Mouse (Mus musculus) forebrain, embryonic 13.5 days (tissue): ENCODE measurements at regions not wholly inside any gene's neighbourhood (a gene's known extent, or its start where the extent isn't known, plus 50 kb on each side); places are given as distances from the start of the nearest gene placed in this dataset.
A peak's percentile ranks its signal among the peaks of the same experiment; 100 is the strongest.

ENCODE experiments used
- ATAC-seq: fragments of 200-750 bp; cut with Nextera tagmentation; 2 replicates; pipeline ENCODE4 v1.8.0; 2017
- H3K27ac ChIP-seq: fragments of 300-500 bp; sonication (generic); 2 replicates; pipeline ENCODE4 v1.5.1; 2015; ENCODE audit warnings: inconsistent platforms, mild to moderate bottlenecking, moderate library complexity
- H3K27me3 ChIP-seq: fragments of 300-500 bp; sonication (generic); 2 replicates; pipeline ENCODE4 v1.6.1; 2015; ENCODE audit warnings: mild to moderate bottlenecking, inconsistent platforms
- H3K36me3 ChIP-seq: fragments of 300-500 bp; sonication (generic); 2 replicates; pipeline ENCODE4 v1.6.1; 2015; ENCODE audit warnings: mild to moderate bottlenecking, inconsistent platforms; ENCODE audit not compliant: poor library complexity, severe bottlenecking
- H3K4me1 ChIP-seq: fragments of 300-500 bp; sonication (generic); 2 replicates; pipeline ENCODE4 v1.6.1; 2015; ENCODE audit warnings: inconsistent platforms
- H3K4me2 ChIP-seq: fragments of 300-500 bp; sonication (generic); 2 replicates; pipeline ENCODE4 v1.6.1; 2015; ENCODE audit warnings: inconsistent platforms, mild to moderate bottlenecking, moderate library complexity
- H3K4me3 ChIP-seq: fragments of 300-500 bp; sonication (generic); 2 replicates; pipeline ENCODE4 v1.5.1; 2015; ENCODE audit warnings: mild to moderate bottlenecking, inconsistent platforms
- H3K9ac ChIP-seq: fragments of 300-500 bp; sonication (generic); 2 replicates; pipeline ENCODE4 v1.6.1; 2015; ENCODE audit warnings: mild to moderate bottlenecking, inconsistent platforms
- H3K9me3 ChIP-seq: fragments of 300-500 bp; sonication (generic); replicated peaks from 2 replicates; pipeline ENCODE4 v1.6.1; 2016; ENCODE audit warnings: inconsistent platforms
- WGBS: fragments of 180-500 bp; shearing (Covaris S2); methylation state at CpG from one replicate; pipeline ENCODE4 v1.1.7; 2015; 5-methylcytosine and 5-hydroxymethylcytosine counted together

DNA sequence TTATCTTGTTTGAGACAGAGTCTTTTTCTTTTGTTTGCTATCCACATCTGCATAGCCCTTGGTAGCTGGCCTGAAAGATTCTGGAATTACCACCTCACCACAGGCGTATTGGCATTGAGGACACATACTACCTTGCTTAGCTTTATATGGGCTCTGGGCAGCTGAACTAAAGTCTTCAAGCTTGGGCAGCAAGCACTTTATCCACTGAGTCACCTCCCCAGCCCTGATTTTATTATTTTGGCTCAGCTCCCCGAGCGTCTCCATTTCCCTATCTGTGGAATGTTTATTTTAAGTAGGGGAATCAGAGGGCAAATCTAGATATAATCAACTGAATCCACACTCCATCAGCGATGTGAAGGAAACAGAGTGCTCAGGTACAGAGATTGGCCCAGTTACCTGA lies 340.4 kb upstream of the Fam98a start:
- no peak for ATAC-seq
- Histone ChIP-seq H3K4me3 (no peak overlapping the region), H3K27me3 (no peaks in the 10 kb centered on the region), H3K9me3 (no peaks in the 10 kb centered on the region), H3K4me2 (no peak overlapping the region), H3K9ac (no peak overlapping the region), H3K27ac (no peak overlapping the region), H3K36me3 (no peaks in the 10 kb centered on the region), H3K4me1 (no peaks in the 10 kb centered on the region)
- 91% methylated on average over 4 of the region's 4 CpGs for WGBS

DNA sequence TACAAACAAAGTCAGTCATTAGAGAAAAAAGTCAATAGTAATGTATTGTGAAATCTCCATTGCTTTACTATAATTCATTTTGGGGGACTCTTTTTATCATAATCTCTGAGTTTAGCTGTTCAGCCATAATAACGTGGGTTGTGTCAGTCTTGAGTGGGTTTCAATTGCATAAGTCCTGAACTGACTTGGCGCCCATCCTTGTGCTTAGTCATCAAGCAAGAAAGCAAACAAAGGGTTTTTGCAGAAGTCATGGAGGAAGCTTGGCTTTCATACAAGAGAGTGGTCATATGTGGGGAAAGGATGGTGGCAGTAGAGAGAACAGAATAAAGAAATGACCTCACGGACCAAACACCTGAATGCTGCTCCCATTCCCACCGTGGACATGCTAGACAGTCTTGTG lies 339.8 kb upstream of the Fam98a start:
- no peak overlapping the region for H3K27ac ChIP-seq
- H3K4me1 ChIP-seq: no peaks in the 10 kb centered on the region
- H3K4me3 ChIP-seq: no peak overlapping the region
- WGBS: 90% methylated on average over 4 of the region's 4 CpGs
- H3K9ac ChIP-seq: no peak overlapping the region
- no peak for ATAC-seq
- no peaks in the 10 kb centered on the region for H3K9me3 ChIP-seq
- no peaks in the 10 kb centered on the region for H3K36me3 ChIP-seq
- H3K27me3 ChIP-seq: no peaks in the 10 kb centered on the region
- no peak overlapping the region for H3K4me2 ChIP-seq

DNA sequence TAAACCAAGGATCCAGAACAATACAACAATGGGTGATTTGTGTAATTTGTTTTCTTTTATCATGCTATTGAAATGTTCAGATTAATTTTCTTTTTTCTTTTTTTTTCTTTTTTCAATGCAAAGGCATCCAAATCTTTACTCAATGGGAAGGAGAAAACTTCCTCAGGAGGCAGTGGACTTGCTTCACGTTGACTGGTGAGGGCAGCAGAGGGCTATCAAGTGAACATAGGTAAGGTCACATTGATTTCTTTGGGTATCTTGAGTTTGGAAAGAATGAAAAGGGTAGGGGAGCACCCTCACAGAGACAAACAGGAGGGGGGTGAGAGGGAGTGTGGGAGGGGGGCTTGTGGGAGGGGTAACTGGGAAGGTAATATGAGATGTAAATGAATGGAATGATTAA lies 326.1 kb upstream of the Fam98a start:
- no peak overlapping the region for H3K9ac ChIP-seq
- no peak overlapping the region for H3K4me3 ChIP-seq
- ATAC-seq: no peak
- no peak overlapping the region for H3K27ac ChIP-seq
- no peaks in the 10 kb centered on the region for H3K36me3 ChIP-seq
- no peaks in the 10 kb centered on the region for H3K27me3 ChIP-seq
- H3K4me2 ChIP-seq: no peak overlapping the region
- no peaks in the 10 kb centered on the region for H3K9me3 ChIP-seq
- WGBS: 29% methylated on average over 1 of the region's 1 CpGs
- H3K4me1 ChIP-seq: no peaks in the 10 kb centered on the region

DNA sequence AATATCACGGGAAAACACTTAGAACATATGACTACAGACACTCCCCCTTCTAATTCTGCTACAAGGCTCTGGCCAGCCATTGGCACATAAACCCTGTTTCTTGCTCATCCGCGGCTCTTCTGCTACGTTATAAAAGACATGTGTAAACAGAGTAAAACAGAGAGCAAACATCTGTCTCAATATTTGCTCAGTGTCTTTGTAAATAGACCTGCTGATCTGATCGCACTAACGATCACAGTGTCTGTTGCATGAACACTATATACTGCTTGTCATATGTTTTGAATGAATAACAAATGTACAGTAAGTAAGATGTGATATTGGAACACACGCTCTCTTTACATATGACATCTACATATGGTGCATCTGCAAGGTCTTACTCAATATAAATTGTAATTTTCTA lies 325.1 kb upstream of the Fam98a start:
- no peak for ATAC-seq
- H3K4me2 ChIP-seq: no peak overlapping the region
- H3K36me3 ChIP-seq: no peaks in the 10 kb centered on the region
- no peak overlapping the region for H3K9ac ChIP-seq
- H3K4me3 ChIP-seq: no peak overlapping the region
- H3K27ac ChIP-seq: no peak overlapping the region
- WGBS: 71% methylated on average over 7 of the region's 7 CpGs
- no peaks in the 10 kb centered on the region for H3K9me3 ChIP-seq
- H3K4me1 ChIP-seq: no peaks in the 10 kb centered on the region
- no peaks in the 10 kb centered on the region for H3K27me3 ChIP-seq

DNA sequence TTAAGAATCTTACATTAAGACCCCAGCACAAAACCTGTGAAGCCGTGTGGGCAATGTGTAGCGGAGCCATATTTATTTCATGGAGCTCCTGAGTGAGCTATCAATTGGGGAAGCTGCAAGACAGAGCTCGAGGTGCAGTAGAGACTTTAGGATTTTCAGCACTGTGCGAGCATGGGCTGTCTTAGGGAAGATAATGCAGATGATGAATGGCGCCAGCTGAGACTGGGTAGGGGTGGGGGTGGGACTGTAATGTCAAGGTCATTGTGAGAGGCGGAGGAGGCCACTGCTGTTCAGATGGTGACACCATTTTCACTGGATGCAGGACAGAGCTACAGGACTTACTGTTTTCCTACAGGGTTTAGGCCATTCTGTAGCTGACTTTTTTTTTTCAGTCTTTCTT lies 322.8 kb upstream of the Fam98a start:
- Histone ChIP-seq H3K27me3 (no peaks in the 10 kb centered on the region), H3K9me3 (no peaks in the 10 kb centered on the region), H3K4me1 (peaks cover 15% of the 10 kb centered on the region), H3K4me2 (no peak overlapping the region), H3K36me3 (no peaks in the 10 kb centered on the region), H3K4me3 (no peak overlapping the region), H3K9ac (no peak overlapping the region), H3K27ac (no peak overlapping the region)
- ATAC-seq: no peak
- 85% methylated on average over 6 of the region's 6 CpGs for WGBS

DNA sequence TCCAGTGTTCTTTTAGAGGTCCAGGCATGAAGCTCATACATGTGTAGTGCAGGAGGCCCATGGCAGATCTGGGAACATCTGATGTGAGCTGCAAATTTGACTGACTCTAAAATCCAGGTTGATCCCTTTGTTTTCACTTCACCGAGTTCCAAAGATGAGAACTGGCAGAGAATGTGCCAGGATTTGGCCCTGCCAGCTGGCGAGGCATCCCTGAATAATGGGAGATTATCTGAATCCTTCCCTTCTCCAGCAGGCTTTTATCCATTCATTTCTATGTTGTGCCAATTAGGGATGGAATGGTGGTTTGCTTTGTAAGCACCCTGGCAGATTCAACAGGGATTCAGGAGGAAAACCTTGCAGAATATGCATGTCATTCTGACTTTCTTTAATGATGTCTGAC lies 318.7 kb upstream of the Fam98a start:
- no peak overlapping the region for H3K27ac ChIP-seq
- ATAC-seq: peak; percentile 85
- WGBS: 2% methylated on average over 2 of the region's 2 CpGs
- H3K4me2 ChIP-seq: no peak overlapping the region
- H3K36me3 ChIP-seq: no peaks in the 10 kb centered on the region
- H3K4me1 ChIP-seq: peaks cover 15% of the 10 kb centered on the region
- no peaks in the 10 kb centered on the region for H3K27me3 ChIP-seq
- no peak overlapping the region for H3K4me3 ChIP-seq
- H3K9ac ChIP-seq: no peak overlapping the region
- H3K9me3 ChIP-seq: no peaks in the 10 kb centered on the region

DNA sequence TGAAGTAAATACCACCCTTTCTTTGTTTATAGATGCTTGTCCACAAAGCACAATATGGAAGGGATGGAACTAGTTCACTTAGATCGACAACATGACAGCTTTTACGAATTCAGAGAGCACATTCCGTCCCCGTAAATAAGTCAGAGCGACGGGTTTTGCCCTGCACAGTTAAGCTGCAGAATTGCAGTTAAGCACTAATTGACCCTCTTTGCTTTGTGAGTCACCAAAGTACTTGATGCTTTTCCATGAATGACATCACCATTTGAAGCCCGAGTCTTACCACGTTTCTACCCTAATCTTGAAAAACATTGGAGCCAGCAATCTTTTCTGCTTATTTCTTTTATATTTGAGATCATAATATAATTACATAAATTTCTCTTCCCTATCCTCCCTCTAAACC lies 305.3 kb upstream of the Fam98a start:
- no peak for ATAC-seq
- Histone ChIP-seq H3K36me3 (no peaks in the 10 kb centered on the region), H3K4me2 (no peak overlapping the region), H3K4me3 (no peak overlapping the region), H3K9me3 (no peaks in the 10 kb centered on the region), H3K9ac (no peak overlapping the region), H3K27me3 (no peaks in the 10 kb centered on the region), H3K4me1 (no peaks in the 10 kb centered on the region), H3K27ac (no peak overlapping the region)
- WGBS: 39% methylated on average over 8 of the region's 8 CpGs

DNA sequence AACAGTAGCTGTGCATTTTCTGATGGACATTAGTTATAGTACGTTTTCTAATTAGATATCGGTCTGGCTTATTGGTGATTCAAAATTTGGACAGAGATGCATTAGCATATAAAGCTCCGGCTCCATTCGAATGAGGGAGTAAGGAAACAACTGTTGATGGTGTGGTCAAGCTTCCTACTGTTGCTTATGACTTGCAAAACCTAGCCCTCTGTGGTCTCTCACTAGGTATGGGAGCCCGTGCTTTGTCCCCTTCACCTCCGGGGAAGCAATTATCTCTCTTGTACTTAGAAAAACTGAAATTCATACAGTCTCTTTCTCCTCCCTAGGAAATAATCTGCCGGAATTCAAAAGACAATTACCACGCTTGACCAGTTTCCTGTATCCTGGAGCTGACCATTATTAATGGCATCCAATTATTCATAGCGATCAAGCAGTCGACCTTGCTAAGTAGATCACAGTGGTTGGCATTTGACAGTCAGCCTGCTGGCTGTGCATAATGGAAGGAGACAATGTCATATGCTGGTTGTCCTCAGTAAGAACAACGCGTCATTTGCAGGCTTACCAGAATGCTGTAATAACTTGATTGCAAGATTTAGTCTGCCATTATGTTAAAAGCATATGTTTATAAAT lies 264.4 kb upstream of the Fam98a start:
- 14% methylated on average over 12 of the region's 12 CpGs for WGBS
- Histone ChIP-seq H3K4me3 (no peak overlapping the region), H3K9ac (no peak overlapping the region), H3K9me3 (no peaks in the 10 kb centered on the region), H3K36me3 (no peaks in the 10 kb centered on the region), H3K27me3 (peaks cover 28% of the 10 kb centered on the region; the same call in 1 of the 2 replicates), H3K27ac (no peak overlapping the region; the same call in 1 of the 2 replicates), H3K4me1 (peaks cover 7% of the 10 kb centered on the region), H3K4me2 (peak overlapping the region; percentile 0; the same call in 1 of the 2 replicates)
- peak; percentile 76 for ATAC-seq

DNA sequence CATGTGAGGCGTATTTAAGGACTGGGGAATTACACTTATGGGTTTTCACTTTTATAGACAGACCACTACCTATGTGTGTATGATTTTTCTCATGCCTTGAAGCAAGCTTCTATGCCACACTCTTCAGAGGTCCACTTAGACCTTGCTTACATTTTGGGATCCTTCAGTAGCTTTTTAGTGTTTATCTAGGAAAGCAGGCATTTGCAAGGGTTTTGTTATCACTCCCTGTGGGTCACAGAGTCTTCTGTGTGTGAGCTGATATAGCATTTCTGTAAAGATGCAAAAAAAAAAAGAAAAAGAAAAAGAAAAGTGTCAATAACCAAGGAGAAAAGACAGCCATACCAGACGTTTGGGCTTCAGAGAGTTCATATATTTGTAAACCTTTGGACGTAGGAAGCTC lies 260.4 kb upstream of the Fam98a start:
- H3K27me3 ChIP-seq: peaks cover 12% of the 10 kb centered on the region; the same call in 1 of the 2 replicates
- H3K9me3 ChIP-seq: no peaks in the 10 kb centered on the region
- H3K4me3 ChIP-seq: no peak overlapping the region
- WGBS: 85% methylated on average over 3 of the region's 3 CpGs
- no peak overlapping the region for H3K9ac ChIP-seq
- peaks cover 34% of the 10 kb centered on the region for H3K4me1 ChIP-seq
- H3K27ac ChIP-seq: no peak overlapping the region
- H3K4me2 ChIP-seq: no peak overlapping the region
- no peak for ATAC-seq
- H3K36me3 ChIP-seq: no peaks in the 10 kb centered on the region

DNA sequence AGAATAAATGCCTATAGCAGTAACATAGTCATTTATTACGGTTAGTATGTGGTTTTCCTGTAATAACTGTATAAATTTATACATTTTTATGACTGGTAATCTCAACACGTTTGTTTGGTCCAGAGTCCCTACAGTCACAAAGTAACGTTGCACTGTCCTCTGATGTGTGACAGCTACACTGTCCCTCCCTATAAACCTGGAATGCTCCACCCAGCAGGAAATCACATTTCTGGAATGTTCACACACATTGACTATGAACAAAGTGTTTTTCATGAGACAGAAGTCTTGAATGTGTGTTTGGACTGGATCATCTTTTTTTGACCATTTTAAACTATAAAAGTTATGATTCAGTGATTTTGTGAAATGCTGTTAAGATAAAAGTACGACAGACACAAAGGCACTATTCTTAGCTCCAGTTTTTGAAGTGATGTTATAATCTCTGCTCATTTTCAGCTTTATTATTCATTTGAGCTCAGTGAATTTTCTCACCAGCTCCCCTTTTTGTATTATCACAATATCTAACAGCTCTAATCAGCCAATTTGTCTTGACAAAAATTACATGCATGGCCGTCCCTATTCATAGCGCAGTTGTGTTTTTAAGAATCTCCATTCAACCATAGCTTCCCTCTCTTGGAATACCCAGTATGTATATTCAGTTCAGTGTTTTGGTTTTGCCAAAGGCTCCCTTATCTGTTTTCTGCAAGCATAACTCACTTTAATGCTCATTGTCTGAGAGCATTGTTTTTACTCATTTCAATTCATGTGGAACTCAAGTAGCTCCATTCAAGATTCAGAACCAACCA lies 257.0 kb upstream of the Fam98a start:
- Histone ChIP-seq H3K4me3 (no peak overlapping the region), H3K4me1 (peaks cover 34% of the 10 kb centered on the region), H3K27ac (no peak overlapping the region), H3K36me3 (no peaks in the 10 kb centered on the region), H3K9ac (no peak overlapping the region), H3K9me3 (no peaks in the 10 kb centered on the region), H3K27me3 (peaks cover 12% of the 10 kb centered on the region; the same call in 1 of the 2 replicates), H3K4me2 (no peak overlapping the region)
- ATAC-seq: peak; percentile 81
- WGBS: 15% methylated on average over 6 of the region's 6 CpGs

DNA sequence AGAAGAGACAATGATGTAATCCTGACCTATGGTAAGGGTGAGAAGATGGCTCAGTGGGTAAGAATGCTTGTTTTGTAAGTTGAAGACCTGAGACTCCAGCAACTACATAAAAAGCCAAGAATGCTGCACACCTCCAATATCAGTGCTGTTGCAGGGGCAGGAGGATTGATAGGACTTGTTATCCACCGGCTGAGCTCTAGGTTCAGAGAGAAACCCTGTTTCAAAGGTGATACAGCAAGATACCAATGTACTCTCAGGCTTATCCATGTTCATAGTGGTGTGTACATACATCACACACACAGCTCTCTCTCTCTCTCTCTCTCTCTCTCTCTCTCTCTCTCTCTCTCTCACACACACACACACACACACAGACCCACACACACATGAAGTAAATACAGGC lies 256.3 kb upstream of the Fam98a start:
- Histone ChIP-seq H3K27me3 (peaks cover 16% of the 10 kb centered on the region; the same call in 1 of the 2 replicates), H3K9me3 (no peaks in the 10 kb centered on the region), H3K9ac (no peak overlapping the region), H3K4me2 (no peak overlapping the region), H3K36me3 (no peaks in the 10 kb centered on the region), H3K4me1 (peaks cover 34% of the 10 kb centered on the region), H3K27ac (no peak overlapping the region), H3K4me3 (no peak overlapping the region)
- ATAC-seq: no peak
- WGBS: 32% methylated on average over 1 of the region's 1 CpGs

DNA sequence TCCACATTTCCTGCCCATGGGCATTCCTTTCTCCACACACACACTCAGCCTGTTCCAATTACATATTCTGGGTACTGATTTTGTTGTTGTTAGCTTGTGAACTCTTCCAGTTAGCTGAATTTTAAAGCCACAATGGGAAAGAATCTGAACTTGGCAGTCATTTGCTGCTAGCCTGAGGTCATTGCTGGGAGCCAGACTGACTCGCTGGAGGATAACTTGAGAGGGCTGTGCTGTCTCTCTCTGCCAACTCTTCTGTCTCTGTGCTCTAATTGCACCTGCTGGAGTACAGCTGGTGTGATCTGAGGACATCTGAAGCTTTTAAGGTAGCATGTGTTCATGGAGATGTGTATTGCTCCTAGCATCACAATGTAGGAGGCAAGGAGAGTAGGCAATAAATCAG lies 252.6 kb upstream of the Fam98a start:
- ATAC-seq: peak; percentile 51; the same call in 1 of the 2 replicates
- H3K27ac ChIP-seq: no peak overlapping the region
- H3K9ac ChIP-seq: no peak overlapping the region
- WGBS: 39% methylated on average over 1 of the region's 1 CpGs
- 0 out of 2 replicates have a peak, but pooled peaks cover 4% of the 10 kb centered on the region for H3K27me3 ChIP-seq
- no peaks in the 10 kb centered on the region for H3K9me3 ChIP-seq
- no peak overlapping the region for H3K4me3 ChIP-seq
- no peaks in the 10 kb centered on the region for H3K36me3 ChIP-seq
- peaks cover 20% of the 10 kb centered on the region for H3K4me1 ChIP-seq
- H3K4me2 ChIP-seq: no peak overlapping the region
